Mouse (Mus musculus) limb, embryonic 13.5 days (tissue): ENCODE results near the gene Sh3kbp1. TPM values are rescaled to one million over a fixed set of nuclear protein-coding genes. Genes with fewer than 3 reads are reported as not detected.

Experiments
- ATAC-seq: fragments of 200-750 bp; cut with Nextera tagmentation; 2 replicates; pipeline ENCODE4 v1.8.0; 2017; ENCODE audit warnings: low read depth, moderate number of reproducible peaks, moderate TSS enrichment; ENCODE audit not compliant: low FRiP score
- H3K27ac ChIP-seq: fragments of 300-500 bp; sonication (generic); 2 replicates; pipeline ENCODE4 v1.5.1; 2015; ENCODE audit warnings: inconsistent platforms, mild to moderate bottlenecking, moderate library complexity
- H3K27me3 ChIP-seq: fragments of 300-500 bp; sonication (generic); 2 replicates; pipeline ENCODE4 v1.6.1; 2015; ENCODE audit warnings: mild to moderate bottlenecking, inconsistent platforms
- H3K36me3 ChIP-seq: fragments of 300-500 bp; sonication (generic); 2 replicates; pipeline ENCODE4 v1.6.1; 2015; ENCODE audit warnings: inconsistent platforms, mild to moderate bottlenecking, moderate library complexity
- H3K4me1 ChIP-seq: fragments of 300-500 bp; sonication (generic); 2 replicates; pipeline ENCODE4 v1.6.1; 2015; ENCODE audit warnings: inconsistent platforms
- H3K4me2 ChIP-seq: fragments of 300-500 bp; sonication (generic); replicated peaks from 2 replicates; pipeline ENCODE4 v1.6.1; 2015; ENCODE audit warnings: inconsistent platforms, mild to moderate bottlenecking, moderate library complexity
- H3K4me3 ChIP-seq: fragments of 300-500 bp; sonication (generic); 2 replicates; pipeline ENCODE4 v1.5.1; 2015; ENCODE audit warnings: moderate library complexity, mild to moderate bottlenecking, inconsistent platforms
- H3K9ac ChIP-seq: fragments of 300-500 bp; sonication (generic); 2 replicates; pipeline ENCODE4 v1.6.1; 2015; ENCODE audit warnings: mild to moderate bottlenecking, inconsistent platforms
- H3K9me3 ChIP-seq: fragments of 300-500 bp; sonication (generic); 2 replicates; pipeline ENCODE4 v1.6.1; 2016; ENCODE audit warnings: inconsistent platforms
- WGBS: fragments of 180-500 bp; shearing (Covaris S2); methylation state at CpG from one replicate; pipeline ENCODE4 v1.1.7; 2015; 5-methylcytosine and 5-hydroxymethylcytosine counted together
- polyA plus RNA-seq: library from polyadenylated mRNA; unstranded; fragments of >200 nt; fragmentation: Nextera tagmentation; extraction: Ambion mirVana; gene quantifications from 2 replicates; pipeline ENCODE4 v1.2.1, GENCODE M21; 2015

Gene Sh3kbp1
- polyA plus RNA-seq, 1 experiment from 2014 or later = 39.0 TPM

- no peaks in the 10 kb centered on the region for H3K36me3 ChIP-seq
- no peak overlapping the region for H3K4me3 ChIP-seq
- H3K9me3 ChIP-seq = no peaks in the 10 kb centered on the region
- H3K4me2 ChIP-seq = no peak overlapping the region
- ATAC-seq = no peak
- H3K4me1 ChIP-seq = no peaks in the 10 kb centered on the region
- peaks cover 7% of the 10 kb centered on the region; the same call in 1 of the 2 replicates for H3K27me3 ChIP-seq
- H3K9ac ChIP-seq = no peak overlapping the region
- no peak overlapping the region for H3K27ac ChIP-seq
- 68% methylated on average over 4 of the region's 4 CpGs for WGBS
These were observed 12.9 kb downstream of the Sh3kbp1 start for GRCm38 (mm10) chrX:159639991-159640390.

GRCm38 (mm10) chrX:159645314-159645713, 18.2 kb downstream of the Sh3kbp1 start:
- Histone ChIP-seq H3K9ac (no peak overlapping the region), H3K4me2 (no peak overlapping the region), H3K4me3 (no peak overlapping the region), H3K4me1 (no peaks in the 10 kb centered on the region), H3K9me3 (no peaks in the 10 kb centered on the region), H3K27me3 (peaks cover 8% of the 10 kb centered on the region; the same call in 1 of the 2 replicates), H3K36me3 (no peaks in the 10 kb centered on the region), H3K27ac (no peak overlapping the region)
- no peak for ATAC-seq
- 78% methylated on average over 3 of the region's 3 CpGs for WGBS

GRCm38 (mm10) chrX:159647564-159647963, 20.5 kb downstream of the Sh3kbp1 start:
- no peak overlapping the region for H3K27ac ChIP-seq
- H3K36me3 ChIP-seq = no peaks in the 10 kb centered on the region
- 84% methylated on average over 5 of the region's 5 CpGs for WGBS
- no peak overlapping the region for H3K9ac ChIP-seq
- H3K9me3 ChIP-seq = no peaks in the 10 kb centered on the region
- H3K4me1 ChIP-seq = no peaks in the 10 kb centered on the region
- no peak overlapping the region for H3K4me3 ChIP-seq
- H3K27me3 ChIP-seq = peaks cover 7% of the 10 kb centered on the region; the same call in 1 of the 2 replicates
- no peak for ATAC-seq
- H3K4me2 ChIP-seq = no peak overlapping the region

GRCm38 (mm10) chrX:159648598-159648997, 21.5 kb downstream of the Sh3kbp1 start:
- Histone ChIP-seq H3K27me3 (peaks cover 5% of the 10 kb centered on the region; the same call in 1 of the 2 replicates), H3K4me3 (no peak overlapping the region), H3K9ac (no peak overlapping the region), H3K4me2 (no peak overlapping the region), H3K4me1 (no peaks in the 10 kb centered on the region), H3K27ac (no peak overlapping the region), H3K36me3 (no peaks in the 10 kb centered on the region), H3K9me3 (no peaks in the 10 kb centered on the region)
- WGBS = 83% methylated on average over 3 of the region's 3 CpGs
- ATAC-seq = no peak

- H3K36me3 ChIP-seq = no peaks in the 10 kb centered on the region
- no peak overlapping the region for H3K9ac ChIP-seq
- no peak overlapping the region for H3K4me2 ChIP-seq
- no peak overlapping the region for H3K27ac ChIP-seq
- ATAC-seq = no peak
- no peaks in the 10 kb centered on the region for H3K4me1 ChIP-seq
- peaks cover 8% of the 10 kb centered on the region; the same call in 1 of the 2 replicates for H3K27me3 ChIP-seq
- H3K9me3 ChIP-seq = no peaks in the 10 kb centered on the region
- H3K4me3 ChIP-seq = no peak overlapping the region
- WGBS = 55% methylated on average over 11 of the region's 11 CpGs
These were observed 23.1 kb downstream of the Sh3kbp1 start for GRCm38 (mm10) chrX:159650130-159650678.

- no peak overlapping the region for H3K9ac ChIP-seq
- H3K9me3 ChIP-seq = no peaks in the 10 kb centered on the region
- no peak for ATAC-seq
- peaks cover 6% of the 10 kb centered on the region; the same call in 1 of the 2 replicates for H3K27me3 ChIP-seq
- H3K27ac ChIP-seq = no peak overlapping the region
- H3K36me3 ChIP-seq = no peaks in the 10 kb centered on the region
- no peak overlapping the region for H3K4me2 ChIP-seq
- no peaks in the 10 kb centered on the region for H3K4me1 ChIP-seq
- no peak overlapping the region for H3K4me3 ChIP-seq
- 82% methylated on average over 6 of the region's 6 CpGs for WGBS
These were observed 23.7 kb downstream of the Sh3kbp1 start for GRCm38 (mm10) chrX:159650727-159651126.

GRCm38 (mm10) chrX:159671388-159671787, 44.3 kb downstream of the Sh3kbp1 start:
- Histone ChIP-seq H3K9me3 (no peaks in the 10 kb centered on the region), H3K9ac (no peak overlapping the region), H3K27ac (no peak overlapping the region), H3K27me3 (0 out of 2 replicates have a peak, but pooled peaks cover 12% of the 10 kb centered on the region), H3K36me3 (no peaks in the 10 kb centered on the region), H3K4me1 (no peaks in the 10 kb centered on the region), H3K4me3 (no peak overlapping the region), H3K4me2 (no peak overlapping the region)
- WGBS = 88% methylated on average over 7 of the region's 7 CpGs
- no peak for ATAC-seq

- peaks cover 14% of the 10 kb centered on the region; the same call in 1 of the 2 replicates for H3K27me3 ChIP-seq
- ATAC-seq = no peak
- no peak overlapping the region for H3K4me2 ChIP-seq
- H3K36me3 ChIP-seq = no peaks in the 10 kb centered on the region
- H3K4me3 ChIP-seq = no peak overlapping the region
- no peaks in the 10 kb centered on the region for H3K4me1 ChIP-seq
- WGBS = 59% methylated on average over 2 of the region's 2 CpGs
- H3K9me3 ChIP-seq = no peaks in the 10 kb centered on the region
- no peak overlapping the region for H3K27ac ChIP-seq
- H3K9ac ChIP-seq = no peak overlapping the region
These were observed 45.4 kb downstream of the Sh3kbp1 start for GRCm38 (mm10) chrX:159672466-159672865.

GRCm38 (mm10) chrX:159676242-159676641, 49.2 kb downstream of the Sh3kbp1 start:
- peaks cover 21% of the 10 kb centered on the region; the same call in 1 of the 2 replicates for H3K27me3 ChIP-seq
- 18% methylated on average over 2 of the region's 2 CpGs for WGBS
- H3K9me3 ChIP-seq = no peaks in the 10 kb centered on the region
- no peaks in the 10 kb centered on the region for H3K4me1 ChIP-seq
- ATAC-seq = no peak
- H3K9ac ChIP-seq = no peak overlapping the region
- H3K27ac ChIP-seq = no peak overlapping the region
- H3K36me3 ChIP-seq = no peaks in the 10 kb centered on the region
- H3K4me3 ChIP-seq = no peak overlapping the region
- no peak overlapping the region for H3K4me2 ChIP-seq

GRCm38 (mm10) chrX:159677585-159678319, 50.7 kb downstream of the Sh3kbp1 start:
- Histone ChIP-seq H3K27ac (no peak overlapping the region), H3K27me3 (peaks cover 19% of the 10 kb centered on the region; the same call in 1 of the 2 replicates), H3K36me3 (no peaks in the 10 kb centered on the region), H3K4me3 (no peak overlapping the region), H3K4me2 (no peak overlapping the region), H3K9me3 (no peaks in the 10 kb centered on the region), H3K9ac (no peak overlapping the region), H3K4me1 (no peaks in the 10 kb centered on the region)
- ATAC-seq = no peak
- 74% methylated on average over 4 of the region's 4 CpGs for WGBS

GRCm38 (mm10) chrX:159678320-159678835, 51.3 kb downstream of the Sh3kbp1 start:
- H3K4me3 ChIP-seq = no peak overlapping the region
- ATAC-seq = no peak
- H3K4me2 ChIP-seq = no peak overlapping the region

GRCm38 (mm10) chrX:159685521-159685920, 58.4 kb downstream of the Sh3kbp1 start:
- Histone ChIP-seq H3K4me1 (no peaks in the 10 kb centered on the region), H3K9me3 (no peaks in the 10 kb centered on the region), H3K9ac (no peak overlapping the region), H3K4me3 (no peak overlapping the region), H3K4me2 (no peak overlapping the region), H3K27ac (no peak overlapping the region), H3K27me3 (peaks cover 3% of the 10 kb centered on the region; the same call in 1 of the 2 replicates), H3K36me3 (no peaks in the 10 kb centered on the region)
- no peak for ATAC-seq
- WGBS = 76% methylated on average over 1 of the region's 1 CpGs

More at GRCm38 (mm10) chrX:159678320-159678835, 51.3 kb downstream of the Sh3kbp1 start:
- Histone ChIP-seq H3K27me3 (peaks cover 19% of the 10 kb centered on the region; the same call in 1 of the 2 replicates), H3K4me1 (no peaks in the 10 kb centered on the region), H3K9me3 (no peaks in the 10 kb centered on the region), H3K27ac (no peak overlapping the region), H3K9ac (no peak overlapping the region), H3K36me3 (no peaks in the 10 kb centered on the region)
- 63% methylated on average over 5 of the region's 5 CpGs for WGBS
